Mouse (Mus musculus): ENCODE data around the gene Cdhr5. TPM values are rescaled to one million over a fixed set of nuclear protein-coding genes. Genes with fewer than 3 reads are reported as not detected.

Gene Cdhr5
- total and polyA plus RNA-seq, 2 experiments: 18.5 to 31.7 TPM

- H3K4me3 ChIP-seq (ENCODE audit: insufficient read depth, low read depth, low read length): no peak overlapping the region
- H3K4me1 ChIP-seq (ENCODE audit: control insufficient read depth, insufficient read depth, low read length): peaks cover 4% of the 10 kb centered on the region
- H3K27ac ChIP-seq (replicated peaks; ENCODE audit: insufficient read depth, low read depth, low read length): no peak overlapping the region
- WGBS: 88% methylated on average over 3 of the region's 3 CpGs
- TF ChIP-seq POLR2A (IDR thresholded peaks at IDR 0.05; ENCODE audit: extremely low read depth, insufficient read depth, low read length) (no peak), CTCF (IDR thresholded peaks at IDR 0.05; ENCODE audit: low read depth, low read length) (no peak)
- no peak overlapping the region for H3K9ac ChIP-seq (ENCODE audit: low read depth, low read length)
- no peaks in the 10 kb centered on the region for H3K27me3 ChIP-seq (ENCODE audit: control insufficient read depth, insufficient read depth, low read length)
- H3K36me3 ChIP-seq (ENCODE audit: control insufficient read depth, insufficient read depth, low read length): no peaks in the 10 kb centered on the region
- no peak for DNase-seq (ENCODE audit: extremely low read depth, low read depth, low spot score)
- H3K79me2 ChIP-seq (ENCODE audit: control insufficient read depth, insufficient read depth, low read length): no peaks in the 10 kb centered on the region
These were observed 6.0 kb downstream of the Cdhr5 start for GRCm38 (mm10) chr7:141270631-141271030.

GRCm38 (mm10) chr7:141269273-141269545 lies 7.4 kb downstream of the Cdhr5 start:
- TF ChIP-seq CTCF (IDR thresholded peaks at IDR 0.05; ENCODE audit: low read depth, low read length): no peak
- no peak for TF ChIP-seq POLR2A (IDR thresholded peaks at IDR 0.05; ENCODE audit: extremely low read depth, insufficient read depth, low read length)
- 69% methylated on average over 14 of the region's 14 CpGs for WGBS
- H3K4me3 ChIP-seq (ENCODE audit: insufficient read depth, low read depth, low read length): peak overlapping the region; percentile 55
- H3K4me1 ChIP-seq (ENCODE audit: control insufficient read depth, insufficient read depth, low read length): peaks cover 11% of the 10 kb centered on the region; the same call in 1 of the 2 replicates
- H3K27ac ChIP-seq (replicated peaks; ENCODE audit: insufficient read depth, low read depth, low read length): peak overlapping the region; percentile 39; the same call in 1 of the 2 replicates
- peak overlapping the region; percentile 60 for H3K9ac ChIP-seq (ENCODE audit: low read depth, low read length)
- no peaks in the 10 kb centered on the region for H3K27me3 ChIP-seq (ENCODE audit: control insufficient read depth, insufficient read depth, low read length)
- H3K79me2 ChIP-seq (ENCODE audit: control insufficient read depth, insufficient read depth, low read length): no peaks in the 10 kb centered on the region
- no peak for DNase-seq (ENCODE audit: extremely low read depth, low read depth, low spot score)
- H3K36me3 ChIP-seq (ENCODE audit: control insufficient read depth, insufficient read depth, low read length): no peaks in the 10 kb centered on the region

GRCm38 (mm10) chr7:141268466-141269272 lies 7.9 kb downstream of the Cdhr5 start:
- H3K4me1 ChIP-seq (ENCODE audit: control insufficient read depth, insufficient read depth, low read length): peaks cover 12% of the 10 kb centered on the region; the same call in 1 of the 2 replicates
- no peak for TF ChIP-seq POLR2A (IDR thresholded peaks at IDR 0.05; ENCODE audit: extremely low read depth, insufficient read depth, low read length)
- peak overlapping the region; percentile 55 for H3K27ac ChIP-seq (replicated peaks; ENCODE audit: insufficient read depth, low read depth, low read length)
- 67% methylated on average over 24 of the region's 24 CpGs for WGBS
- peak; percentile 26 for DNase-seq (ENCODE audit: extremely low read depth, low read depth, low spot score)
- peak overlapping the region; percentile 60 for H3K9ac ChIP-seq (ENCODE audit: low read depth, low read length)
- H3K4me3 ChIP-seq (ENCODE audit: insufficient read depth, low read depth, low read length): peak overlapping the region; percentile 55
- no peaks in the 10 kb centered on the region for H3K36me3 ChIP-seq (ENCODE audit: control insufficient read depth, insufficient read depth, low read length)
- no peaks in the 10 kb centered on the region for H3K27me3 ChIP-seq (ENCODE audit: control insufficient read depth, insufficient read depth, low read length)
- H3K79me2 ChIP-seq (ENCODE audit: control insufficient read depth, insufficient read depth, low read length): no peaks in the 10 kb centered on the region

GRCm38 (mm10) chr7:141265739-141266561 lies 10.6 kb downstream of the Cdhr5 start, which contains the start of gene Irf7:
Gene Irf7 (minus strand): TSS chr7:141266481.
- H3K36me3 ChIP-seq (ENCODE audit: control insufficient read depth, insufficient read depth, low read length): peaks cover 8% of the 10 kb centered on the region; the same call in 1 of the 2 replicates
- TF ChIP-seq POLR2A (IDR thresholded peaks at IDR 0.05; ENCODE audit: extremely low read depth, insufficient read depth, low read length): peak; percentile 86
- no peak for TF ChIP-seq CTCF (IDR thresholded peaks at IDR 0.05; ENCODE audit: low read depth, low read length)
- peak within 1 kb of the TSS; percentile 91 for H3K27ac ChIP-seq (replicated peaks; ENCODE audit: insufficient read depth, low read depth, low read length)
- 2% methylated on average over 25 of the region's 25 CpGs for WGBS
- no peaks in the 10 kb centered on the region for H3K27me3 ChIP-seq (ENCODE audit: control insufficient read depth, insufficient read depth, low read length)
- H3K79me2 ChIP-seq (ENCODE audit: control insufficient read depth, insufficient read depth, low read length): no peaks in the 10 kb centered on the region
- H3K9ac ChIP-seq (ENCODE audit: low read depth, low read length): peak within 1 kb of the TSS; percentile 87
- H3K4me3 ChIP-seq (ENCODE audit: insufficient read depth, low read depth, low read length): peak within 1 kb of the TSS; percentile 69
- peak; percentile 71 for DNase-seq (ENCODE audit: extremely low read depth, low read depth, low spot score)
- H3K4me1 ChIP-seq (ENCODE audit: control insufficient read depth, insufficient read depth, low read length): peaks cover 12% of the 10 kb centered on the region; the same call in 1 of the 2 replicates

- TF ChIP-seq CTCF (IDR thresholded peaks at IDR 0.05; ENCODE audit: low read depth, low read length) (no peak), POLR2A (IDR thresholded peaks at IDR 0.05; ENCODE audit: extremely low read depth, insufficient read depth, low read length) (no peak)
- no peak overlapping the region for H3K27ac ChIP-seq (replicated peaks; ENCODE audit: insufficient read depth, low read depth, low read length)
- peak overlapping the region; percentile 46 for H3K4me3 ChIP-seq (ENCODE audit: insufficient read depth, low read depth, low read length)
- DNase-seq (ENCODE audit: extremely low read depth, low read depth, low spot score): no peak
- peak overlapping the region; percentile 32 for H3K9ac ChIP-seq (ENCODE audit: low read depth, low read length)
- H3K36me3 ChIP-seq (ENCODE audit: control insufficient read depth, insufficient read depth, low read length): peaks cover 12% of the 10 kb centered on the region; the same call in 1 of the 2 replicates
- H3K27me3 ChIP-seq (ENCODE audit: control insufficient read depth, insufficient read depth, low read length): no peaks in the 10 kb centered on the region
- H3K79me2 ChIP-seq (ENCODE audit: control insufficient read depth, insufficient read depth, low read length): no peaks in the 10 kb centered on the region
- 36% methylated on average over 11 of the region's 11 CpGs for WGBS
- peaks cover 12% of the 10 kb centered on the region; the same call in 1 of the 2 replicates for H3K4me1 ChIP-seq (ENCODE audit: control insufficient read depth, insufficient read depth, low read length)
These were observed 11.2 kb downstream of the Cdhr5 start for GRCm38 (mm10) chr7:141265411-141265738.

Data from liver, adult 2 months (tissue).